Mouse (Mus musculus) yolk sac, embryonic 10.5 days (tissue): Measurements from ENCODE around the gene Tmem198.

ENCODE experiments used
- DNase-seq: peaks from one replicate; pipeline ENCODE4 v3.0.0-alpha.2; 2017; ENCODE audit warnings: low spot score

Tmem198 gene

DNA sequence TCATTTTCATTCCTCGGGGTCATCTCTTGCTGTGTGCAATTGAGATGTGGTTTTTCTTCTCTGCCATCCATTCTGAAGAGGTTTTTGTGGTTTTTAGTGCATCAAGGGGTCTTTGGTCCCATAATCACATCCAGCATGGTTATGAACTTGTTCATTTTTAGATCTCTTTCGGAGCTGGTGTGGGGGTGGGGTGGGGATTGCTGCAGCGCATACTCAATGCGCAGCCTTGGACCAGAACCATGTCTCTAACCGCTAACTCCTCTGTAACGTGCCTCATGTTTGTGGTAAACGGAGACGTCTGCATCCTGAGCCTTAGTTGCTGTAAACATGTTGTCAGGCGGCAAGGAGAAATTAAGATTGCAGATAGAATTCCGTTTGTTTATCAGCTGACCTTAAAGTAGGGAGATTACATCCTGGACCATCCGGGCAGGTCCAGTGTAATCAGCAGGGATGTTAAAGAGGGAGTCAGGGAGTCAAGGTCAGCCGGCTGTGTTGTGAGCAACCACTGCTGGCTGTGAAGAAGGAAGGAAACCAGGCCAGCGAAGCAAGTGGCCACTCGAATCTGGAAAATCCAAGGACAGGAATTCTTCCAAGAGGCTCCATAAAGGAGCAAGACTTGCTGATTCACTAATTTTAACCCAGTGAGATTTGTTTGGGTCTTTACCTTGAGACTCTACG lies 37.5 kb downstream of the Tmem198 start:
- DNase-seq, result peak; percentile 33

DNA sequence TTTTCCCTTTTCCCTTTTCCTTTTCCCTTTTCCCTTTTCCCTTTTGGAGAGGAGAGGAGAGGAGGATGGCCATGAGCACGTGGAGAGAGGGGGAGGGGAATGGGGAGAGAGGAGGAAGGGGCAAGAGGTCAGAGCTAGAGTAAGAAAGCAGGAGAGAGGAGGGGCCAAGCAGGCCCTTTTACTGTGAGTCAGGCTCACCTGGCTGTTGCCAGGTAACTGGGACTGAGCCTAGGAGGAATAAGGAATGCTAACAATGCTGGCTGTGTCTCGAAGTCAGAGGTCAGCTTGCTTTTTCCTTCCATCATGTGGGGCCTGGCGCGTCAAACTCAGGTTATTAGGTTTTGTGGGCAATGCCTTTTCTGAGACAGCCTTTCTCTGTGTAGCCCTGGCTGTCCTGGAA lies 38.7 kb downstream of the Tmem198 start:
- DNase-seq, result peak; percentile 85

DNA sequence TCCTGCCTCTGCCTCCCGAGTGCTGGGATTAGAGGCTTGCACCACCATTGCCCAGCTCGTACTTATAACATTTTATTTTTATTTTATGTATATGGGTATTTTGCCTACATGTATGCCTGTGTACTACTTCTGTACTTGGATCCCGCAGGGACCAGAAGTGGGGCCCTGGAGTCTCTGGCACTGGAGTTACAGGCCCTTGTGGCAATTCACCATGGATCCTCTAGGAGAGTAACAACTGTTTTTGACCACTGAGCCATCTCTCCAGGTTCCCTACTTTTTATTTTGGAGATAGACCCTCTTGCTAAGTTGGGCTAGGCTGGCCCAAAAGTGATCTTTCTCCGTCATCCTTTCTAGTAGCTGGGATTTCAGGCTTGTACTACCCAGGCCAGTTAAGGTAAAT lies 39.1 kb downstream of the Tmem198 start:
- no peak for DNase-seq

DNA sequence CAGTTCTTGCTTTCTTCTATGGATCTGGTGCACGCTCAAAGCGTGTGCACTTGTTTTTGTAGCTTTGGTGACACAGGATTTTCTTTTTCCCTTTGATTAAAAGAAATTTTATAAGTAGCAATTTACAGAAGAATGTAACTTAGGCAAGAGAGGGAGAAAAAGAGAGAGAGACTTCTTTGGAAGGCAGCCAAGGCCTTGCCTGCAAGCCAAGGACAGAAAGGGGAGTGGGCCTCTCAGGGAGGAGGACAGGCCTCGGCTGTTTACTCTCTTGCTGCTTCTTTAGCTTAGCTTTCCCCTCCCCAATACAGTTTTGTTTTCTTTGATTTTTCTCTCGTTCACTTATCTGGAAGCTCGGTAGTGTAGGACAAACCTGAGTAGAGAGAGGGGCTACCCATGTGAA lies 40.2 kb downstream of the Tmem198 start:
- DNase-seq, result no peak

DNA sequence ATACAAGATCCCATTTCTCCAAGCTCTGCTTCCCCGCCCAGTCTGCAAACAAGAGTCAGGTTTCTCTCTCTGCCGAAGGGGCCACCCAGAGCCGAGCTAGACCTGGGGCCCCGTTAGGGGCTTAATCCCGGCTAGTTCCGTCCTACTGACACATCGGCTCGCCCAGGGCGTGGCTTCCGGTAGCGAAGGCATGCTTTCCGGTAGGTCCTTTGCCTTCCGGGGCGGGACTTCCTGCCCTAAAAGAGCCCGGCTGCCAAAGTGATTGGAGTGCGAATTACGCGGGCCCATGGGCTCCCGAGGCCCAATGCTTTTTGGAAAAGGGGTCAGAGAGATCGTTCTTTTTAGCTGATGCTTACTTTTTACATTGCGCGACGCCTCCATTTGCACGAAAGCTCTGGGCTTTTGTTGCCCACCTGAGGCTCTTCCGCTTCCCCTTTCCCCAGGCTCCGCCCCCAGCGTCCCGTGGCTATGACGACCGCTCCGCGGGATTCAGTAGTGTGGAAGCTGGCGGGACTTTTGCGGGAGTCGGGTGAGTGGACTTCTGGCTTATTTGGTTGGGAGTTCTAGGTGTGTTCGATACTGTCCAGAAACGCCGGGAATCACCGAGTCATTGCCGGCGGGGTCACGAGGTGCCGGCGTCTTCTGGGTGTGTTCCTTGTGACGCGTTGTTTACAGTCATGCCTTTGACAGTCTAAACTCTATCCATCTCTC lies 42.1 kb downstream of the Tmem198 start, which contains the start of gene Stk11ip:
Gene Stk11ip (plus strand): TSS at position 209 of the 711 bp plus-strand sequence.
- DNase-seq, result peak; percentile 96

DNA sequence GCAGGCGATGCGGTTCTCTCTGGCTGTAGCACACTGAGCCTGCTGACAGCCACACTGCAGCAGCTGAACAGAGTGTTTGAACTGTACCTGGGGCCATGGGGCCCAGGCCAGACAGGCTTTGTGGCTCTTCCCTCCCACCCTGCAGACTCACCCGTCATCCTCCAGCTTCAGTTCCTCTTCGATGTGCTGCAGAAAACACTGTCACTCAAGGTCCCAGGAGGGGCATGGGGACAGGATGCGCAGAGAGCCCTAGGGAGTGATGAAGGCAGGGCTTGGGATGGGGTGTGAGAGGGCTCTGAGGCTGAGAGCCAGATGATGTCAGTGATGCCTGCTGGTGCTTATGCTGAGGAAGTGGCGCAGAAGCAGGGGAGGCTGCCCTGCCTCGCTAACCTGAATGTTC lies 45.3 kb downstream of the Tmem198 start:
- no peak for DNase-seq

DNA sequence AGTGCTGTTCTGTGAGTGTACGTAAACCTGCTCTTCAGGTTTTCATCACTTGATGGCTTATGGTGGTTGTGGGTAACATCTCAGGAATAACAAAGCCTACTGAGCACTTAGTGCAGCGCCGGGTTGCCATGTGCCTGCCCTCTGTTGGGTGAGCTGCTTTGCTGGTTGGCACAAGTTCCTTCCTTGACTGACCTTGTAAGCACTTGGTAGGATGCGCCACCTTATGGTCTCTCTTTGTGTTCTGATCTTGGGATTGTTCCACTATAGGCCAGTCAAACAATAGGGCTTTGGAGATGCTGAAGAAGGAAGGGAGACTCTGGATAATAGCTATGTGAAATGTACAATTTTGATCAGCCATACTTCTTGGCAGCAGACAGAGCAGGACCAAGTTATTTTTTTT lies 51.2 kb downstream of the Tmem198 start:
- DNase-seq, result no peak

DNA sequence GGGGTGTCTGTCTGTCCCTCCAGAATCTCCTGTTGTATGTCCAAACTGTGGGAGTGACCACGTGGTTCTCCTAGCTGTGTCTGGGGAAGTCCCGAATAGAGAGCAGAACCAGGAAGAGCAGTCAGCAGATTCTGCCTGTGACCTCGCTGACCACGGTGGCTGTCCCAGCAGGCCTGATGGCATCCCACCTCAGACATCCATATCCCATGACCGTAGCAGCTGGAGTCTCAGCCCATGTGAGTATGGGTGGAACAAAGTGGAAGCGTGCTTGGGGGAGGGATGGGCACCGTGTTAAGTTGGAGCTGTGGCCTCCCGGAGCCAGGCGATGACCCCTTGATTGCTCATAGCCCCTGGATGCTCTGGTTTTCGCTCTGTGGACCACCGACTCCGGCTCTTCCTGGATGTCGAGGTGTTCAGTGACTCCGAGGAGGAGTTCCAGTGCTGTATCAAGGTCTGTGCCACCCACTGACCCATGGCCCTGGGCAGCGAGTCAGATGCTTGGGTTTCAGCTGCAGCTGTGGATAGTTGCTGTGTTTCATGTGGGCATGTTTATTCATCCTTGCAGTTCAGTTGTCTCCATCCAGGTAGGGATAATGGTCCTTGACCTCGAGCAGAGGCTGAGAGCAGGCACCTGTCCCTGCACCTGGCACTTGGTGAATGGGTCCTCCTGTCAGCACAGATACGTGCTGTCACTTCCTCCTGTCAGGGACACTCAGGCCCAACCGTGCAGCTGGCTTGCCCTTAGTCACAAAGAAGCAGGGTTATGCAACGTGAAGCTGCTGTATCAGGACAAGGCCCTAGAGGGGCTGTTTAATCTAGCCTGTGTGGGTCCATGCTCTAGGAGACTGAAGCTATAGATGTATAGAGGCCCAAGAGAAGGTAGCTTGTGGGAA lies 53.2 kb downstream of the Tmem198 start:
- no peak for DNase-seq

DNA sequence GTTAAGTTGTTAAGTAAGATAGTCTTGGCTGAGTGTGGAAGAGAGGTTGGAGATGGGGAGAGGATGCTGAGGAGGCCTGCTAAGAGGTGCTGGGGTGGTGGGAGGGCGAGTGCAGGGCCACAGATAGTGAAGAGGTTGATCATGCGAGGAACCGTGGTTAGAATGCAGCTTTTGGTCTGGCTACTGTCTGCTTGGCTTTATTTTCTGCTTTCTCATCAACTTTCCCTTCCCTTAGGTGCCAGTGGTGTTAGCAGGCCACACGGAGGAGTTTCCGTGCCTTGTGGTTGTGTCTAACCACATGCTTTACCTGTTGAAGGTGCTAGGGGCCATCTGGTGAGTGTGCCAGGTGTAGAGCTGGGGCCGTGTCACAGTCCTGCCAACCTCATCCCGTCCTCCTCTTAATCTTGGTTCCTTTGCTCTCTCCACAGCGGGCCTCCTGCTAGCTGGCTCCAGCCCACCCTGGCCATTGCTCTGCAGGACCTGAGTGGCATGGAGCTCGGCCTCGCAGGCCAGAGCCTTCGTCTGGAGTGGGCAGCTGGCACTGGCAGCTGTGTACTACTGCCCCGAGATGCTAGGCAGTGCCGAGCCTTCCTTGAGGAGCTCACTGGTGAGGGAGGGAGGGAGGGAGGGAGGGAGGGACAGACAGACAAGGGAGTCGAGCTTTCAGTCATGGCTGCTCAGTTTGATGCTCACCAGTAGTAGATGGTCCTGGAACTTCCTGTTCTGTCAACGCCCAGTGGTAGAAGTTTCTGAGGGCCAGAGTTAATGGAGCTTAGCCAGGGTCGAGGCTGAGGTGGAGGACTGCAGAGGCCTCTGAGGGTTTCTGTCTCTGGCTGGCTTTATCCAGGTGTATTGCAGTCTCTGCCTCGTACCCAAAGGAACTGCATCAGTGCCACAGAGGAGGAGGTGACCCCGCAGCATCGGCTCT lies 54.3 kb downstream of the Tmem198 start:
- no peak for DNase-seq
